Comparison of ENCODE assay signal across 8 mouse cellular contexts in the genomic region with DNA sequence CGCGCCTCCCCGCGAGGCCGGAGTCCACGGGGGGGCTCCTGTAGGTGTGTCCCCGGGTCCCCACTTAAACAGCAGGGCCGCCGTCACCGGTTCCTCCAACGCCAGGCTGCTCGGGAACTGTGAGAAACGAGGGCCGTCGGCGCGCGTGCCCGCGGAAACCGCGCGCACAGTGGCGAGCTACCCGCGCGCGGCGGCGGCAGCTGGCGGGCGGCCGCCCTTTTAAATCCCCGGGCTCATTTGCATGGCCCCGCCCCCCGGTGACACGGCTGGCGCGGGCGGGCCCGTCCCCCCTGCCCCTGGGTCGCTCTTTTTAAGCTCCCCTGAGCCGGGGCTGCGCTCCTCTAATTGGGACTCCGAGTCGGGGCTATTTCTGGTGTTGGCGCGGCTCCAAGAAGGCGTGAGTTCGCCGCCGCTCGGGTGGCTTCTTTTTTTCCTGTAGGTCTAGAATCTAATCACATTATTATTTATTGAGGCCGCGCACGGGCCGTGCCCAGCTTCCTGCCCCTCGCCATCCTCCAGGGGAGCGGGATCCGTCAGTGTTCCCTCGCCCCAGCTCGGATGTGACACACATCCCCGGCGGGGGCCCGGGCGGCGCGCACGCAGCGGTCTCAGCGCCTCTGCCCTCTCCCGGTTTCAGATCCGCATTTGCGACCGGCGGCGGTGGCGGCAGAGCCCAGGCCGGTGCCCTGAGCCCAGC. TPM values are rescaled to one million over a fixed set of nuclear protein-coding genes. Genes with fewer than 3 reads are reported as not detected.
DNase-seq lines count a peak whose midpoint lies in the region; ATAC-seq lines count a peak whose summit lies in the region.

A gene (plus strand): TSS at position 183 of the 697 bp plus-strand sequence.

- no peaks in the 10 kb centered on the region for H3K9me3 ChIP-seq in hindbrain, embryonic 12.5 days (replicated peaks)

- peak within 1 kb of the TSS; percentile 95 for H3K27ac ChIP-seq in hindbrain, embryonic 12.5 days
- H3K27ac ChIP-seq in macrophage, result peak within 1 kb of the TSS; percentile 74

- H3K27me3 ChIP-seq in hindbrain, embryonic 12.5 days, result peaks cover 10% of the 10 kb centered on the region; the same call in 1 of the 2 replicates

- H3K4me3 ChIP-seq in hindbrain, embryonic 12.5 days, result peak within 1 kb of the TSS; percentile 89
- peak within 1 kb of the TSS; percentile 58 for H3K4me3 ChIP-seq in macrophage (ENCODE audit: inconsistent target)

- peaks cover 7% of the 10 kb centered on the region; the same call in 1 of the 2 replicates for H3K36me3 ChIP-seq in hindbrain, embryonic 12.5 days
- peaks cover 8% of the 10 kb centered on the region; the same call in 1 of the 2 replicates for H3K36me3 ChIP-seq in macrophage (ENCODE audit: inconsistent target)

- peak within 1 kb of the TSS; percentile 93 for H3K9ac ChIP-seq in hindbrain, embryonic 12.5 days

- H3K4me2 ChIP-seq in hindbrain, embryonic 12.5 days (replicated peaks), result peak within 1 kb of the TSS; percentile 82

- peaks cover 39% of the 10 kb centered on the region for H3K4me1 ChIP-seq in hindbrain, embryonic 12.5 days

- ATAC-seq in hindbrain, embryonic 12.5 days (ENCODE audit: low FRiP score), result peak; percentile 81

- H3K79me2 ChIP-seq in macrophage (ENCODE audit: inconsistent target), result peaks cover 43% of the 10 kb centered on the region

- peak; percentile 96 for DNase-seq in ZHBTc4 (ENCODE audit: low read depth, low spot score)
- DNase-seq in cerebellum, postnatal 10 days, result peak; percentile 94 to 95
- DNase-seq in frontal cortex, postnatal 14 days (ENCODE audit: low spot score in 2 of 2), result peak; percentile 75 to 77
- peak; percentile 74 to 77 for DNase-seq in layer of hippocampus, postnatal 36 days
- peak; percentile 71 to 78 for DNase-seq in right cerebral cortex, adult 2 months (ENCODE audit: low spot score in 2 of 2)
- DNase-seq in urinary bladder, postnatal 4 days (ENCODE audit: low spot score in 2 of 2), result peak; percentile 79 to 80

- WGBS in hindbrain, embryonic 12.5 days, result under 1% methylated on average over 79 of the region's 79 CpGs
- 1% methylated on average over 79 of the region's 79 CpGs for WGBS in macrophage (ENCODE audit: missing documents)

RNA-seq across cellular contexts. Expression of the gene that starts here (rescaled TPM):
- polyA plus RNA-seq in hindbrain, embryonic 12.5 days (2016; fragmentation: Nextera tagmentation; extraction: Ambion mirVana), result 161 and 162 TPM in 2 replicates
- 10 to 100 TPM; 35.2 to 36.0 TPM for total RNA-seq in layer of hippocampus, postnatal 36 days (2021)
- total RNA-seq in macrophage (2018; cell fraction: chromatin; rRNA removed), result 100 to 1,000 TPM in 3 of 26 experiments, 10 to 100 TPM in 23; 28.3 to 118 (median 66.0) TPM
- 100 to 1,000 TPM; 322 to 681 (median 467) TPM for total RNA-seq in macrophage (2018; cell fraction: cytosol; rRNA removed)
- total RNA-seq in macrophage (2018; cell fraction: nucleus; rRNA removed), result 100 to 1,000 TPM in 24 of 26 experiments, 10 to 100 TPM in 2; 62.1 to 302 (median 193) TPM
- polyA plus RNA-seq in macrophage (2018), result 300 to 634 TPM (median 423 TPM) in 3 replicates

Comparison
In these comparisons a context has a peak if more than half of its experiments do, and no peak if none do; other contexts are left out.
1. Peak in every context shown above with its lines: DNase-seq, ATAC-seq, H3K4me3 ChIP-seq and H3K27ac ChIP-seq.